Mouse (Mus musculus) embryonic facial prominence, embryonic 14.5 days (tissue): ENCODE results near the gene Tns3. TPM values are rescaled to one million over a fixed set of nuclear protein-coding genes. Genes with fewer than 3 reads are reported as not detected.
A peak's percentile ranks its signal among the peaks of the same experiment; 100 is the strongest.

Source experiments
- ATAC-seq: fragments of 200-750 bp; cut with Nextera tagmentation; 2 replicates; pipeline ENCODE4 v1.8.0; 2017; ENCODE audit warnings: low read depth, moderate number of reproducible peaks, moderate TSS enrichment
- DNase-seq: peaks from one replicate; pipeline ENCODE4 v3.0.0-alpha.2; 2015; ENCODE audit warnings: low spot score
- H3K27ac ChIP-seq: fragments of 300-500 bp; sonication (generic); replicated peaks from 2 replicates; pipeline ENCODE4 v1.5.1; 2014; ENCODE audit warnings: low read depth, mild to moderate bottlenecking, low read length, moderate library complexity
- H3K27me3 ChIP-seq: fragments of 300-500 bp; sonication (generic); replicated peaks from 2 replicates; pipeline ENCODE4 v1.6.1; 2014; ENCODE audit warnings: low read length; ENCODE audit not compliant: control insufficient read depth, insufficient read depth
- H3K36me3 ChIP-seq: fragments of 300-500 bp; sonication (generic); 2 replicates; pipeline ENCODE4 v1.6.1; 2014; ENCODE audit warnings: low read length, mixed read lengths; ENCODE audit not compliant: control insufficient read depth, insufficient read depth
- H3K4me1 ChIP-seq: fragments of 300-500 bp; sonication (generic); 2 replicates; pipeline ENCODE4 v1.6.1; 2014; ENCODE audit warnings: antibody characterized with exemption, low read length; ENCODE audit not compliant: control insufficient read depth, insufficient read depth
- H3K4me2 ChIP-seq: fragments of 300-500 bp; sonication (generic); 2 replicates; pipeline ENCODE4 v1.6.1; 2014; ENCODE audit warnings: low read depth, mild to moderate bottlenecking, low read length, moderate library complexity, mixed read lengths
- H3K4me3 ChIP-seq: fragments of 300-500 bp; sonication (generic); 2 replicates; pipeline ENCODE4 v1.5.1; 2014; ENCODE audit warnings: low read depth, mild to moderate bottlenecking, low read length
- H3K9ac ChIP-seq: fragments of 300-500 bp; sonication (generic); 2 replicates; pipeline ENCODE4 v1.6.1; 2014; ENCODE audit warnings: low read depth, mild to moderate bottlenecking, low read length, moderate library complexity, mixed read lengths
- H3K9me3 ChIP-seq: fragments of 300-500 bp; sonication (generic); 2 replicates; pipeline ENCODE4 v1.6.1; 2016; ENCODE audit warnings: low read length; ENCODE audit not compliant: control insufficient read depth
- WGBS: fragments of 180-500 bp; shearing (Covaris S2); extraction: QIAGEN DNeasy Blood & Tissue Kit; methylation state at CpG from one replicate; pipeline ENCODE4 v1.1.7; 2014; 5-methylcytosine and 5-hydroxymethylcytosine counted together
- polyA plus RNA-seq: library from polyadenylated mRNA; unstranded; fragments of >200 nt; fragmentation: Nextera tagmentation; extraction: Ambion mirVana; gene quantifications from 2 replicates; pipeline ENCODE4 v1.2.1, GENCODE M21; 2014

Gene Tns3
- polyA plus RNA-seq, 1 experiment from 2014 or later = 19.3 TPM

DNA sequence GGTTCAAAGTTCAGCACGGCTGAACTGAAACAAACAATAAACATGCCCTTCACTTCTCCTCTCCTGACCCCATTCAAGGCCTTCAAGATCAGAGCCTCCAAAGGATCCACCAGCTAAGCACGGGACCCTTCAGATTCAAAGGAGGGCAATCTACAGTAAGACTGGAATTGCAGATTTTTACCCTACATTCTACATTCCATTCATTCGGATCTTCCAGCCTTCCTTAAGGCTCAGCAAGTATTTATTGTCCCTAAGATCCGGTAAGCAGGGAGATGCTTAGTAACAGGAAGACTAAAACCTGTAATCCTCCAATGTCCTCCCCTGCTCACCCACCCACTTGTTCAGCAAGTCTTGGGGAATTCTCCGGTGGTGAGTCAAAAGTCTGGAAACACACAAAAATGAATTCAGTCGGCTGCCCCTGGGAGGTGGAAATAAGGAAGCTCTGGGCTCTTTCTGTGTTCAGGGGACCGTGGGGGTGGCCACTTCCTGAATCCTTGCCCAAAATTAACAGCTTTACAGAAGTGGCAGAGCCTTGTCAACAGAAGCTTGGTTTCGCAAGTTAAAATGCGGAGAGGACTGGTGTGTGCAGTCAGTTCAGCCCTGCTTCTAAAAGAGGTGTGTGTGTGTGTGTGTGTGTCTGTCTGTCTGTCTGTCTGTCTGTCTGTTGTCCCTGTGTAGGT is 75.0 kb downstream of the Tns3 start:
- Histone ChIP-seq H3K4me3 (no peak overlapping the region), H3K4me2 (no peak overlapping the region), H3K4me1 (peaks cover 11% of the 10 kb centered on the region; the same call in 1 of the 2 replicates), H3K9me3 (no peaks in the 10 kb centered on the region), H3K27ac (peak overlapping the region; percentile 23; the same call in 1 of the 2 replicates), H3K27me3 (no peaks in the 10 kb centered on the region), H3K36me3 (peaks cover 24% of the 10 kb centered on the region), H3K9ac (no peak overlapping the region)
- DNase-seq = peak; percentile 51
- peak; percentile 20; the same call in 1 of the 2 replicates for ATAC-seq
- whole genome bisulfite sequencing = 55% methylated on average over 9 of the region's 9 CpGs

DNA sequence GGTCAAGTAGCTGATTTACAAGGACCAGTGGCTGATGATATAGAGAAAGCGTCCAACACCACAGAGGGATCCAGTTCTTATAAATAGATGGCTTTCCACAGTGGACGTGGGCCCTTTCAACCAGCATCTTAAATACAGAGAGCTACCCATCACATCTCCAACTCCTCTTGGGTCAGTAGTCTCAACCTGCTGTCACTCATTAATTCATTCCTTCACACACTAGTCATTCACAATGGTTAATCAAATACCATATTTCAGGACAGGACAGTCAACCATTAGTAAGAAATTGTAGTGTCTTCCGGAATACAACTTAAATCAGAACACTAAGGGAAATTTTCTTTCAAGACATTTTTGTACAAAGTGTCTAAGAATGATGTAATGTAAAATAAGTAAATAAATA is 76.4 kb downstream of the Tns3 start:
- no peak overlapping the region for H3K4me3 ChIP-seq
- peaks cover 24% of the 10 kb centered on the region for H3K36me3 ChIP-seq
- no peak for ATAC-seq
- peaks cover 12% of the 10 kb centered on the region; the same call in 1 of the 2 replicates for H3K4me1 ChIP-seq
- no peak overlapping the region for H3K27ac ChIP-seq
- no peak overlapping the region for H3K9ac ChIP-seq
- H3K4me2 ChIP-seq = no peak overlapping the region
- WGBS = 89% methylated on average over 3 of the region's 3 CpGs
- DNase-seq = no peak
- no peaks in the 10 kb centered on the region for H3K27me3 ChIP-seq
- no peaks in the 10 kb centered on the region for H3K9me3 ChIP-seq

DNA sequence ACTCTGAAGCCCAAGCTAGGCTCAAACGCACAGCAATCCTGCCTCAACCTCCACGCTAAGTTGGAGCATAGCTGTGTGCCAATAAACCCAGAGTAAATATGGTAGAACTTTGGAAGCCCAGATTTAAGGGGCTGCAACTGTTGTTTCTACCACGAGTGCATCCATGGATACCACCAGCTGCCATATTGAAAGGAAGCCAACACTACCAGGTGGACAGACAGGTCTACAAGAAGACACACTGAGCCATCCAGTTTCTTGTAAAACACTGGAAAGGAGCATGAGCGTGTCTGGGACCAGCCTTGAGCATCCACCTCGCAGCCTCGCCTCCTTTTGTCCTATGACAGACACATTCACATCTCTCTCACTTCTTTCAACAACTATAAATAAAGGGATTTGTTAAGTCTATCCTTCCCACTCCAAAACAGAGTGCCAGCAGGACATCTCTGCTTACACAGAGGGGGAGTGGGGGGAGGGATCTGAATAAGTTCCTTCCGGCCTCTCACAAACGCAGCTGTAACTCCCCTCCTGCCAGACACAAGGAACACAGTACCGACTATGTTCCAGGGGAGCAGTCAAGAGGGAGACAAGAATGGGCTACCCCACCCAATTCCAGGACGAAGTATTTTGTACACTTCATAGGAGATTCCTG is 77.2 kb downstream of the Tns3 start:
- WGBS = 51% methylated on average over 10 of the region's 10 CpGs
- Histone ChIP-seq H3K4me1 (peaks cover 12% of the 10 kb centered on the region; the same call in 1 of the 2 replicates), H3K36me3 (peaks cover 26% of the 10 kb centered on the region), H3K4me3 (no peak overlapping the region), H3K4me2 (no peak overlapping the region), H3K9me3 (no peaks in the 10 kb centered on the region), H3K27me3 (no peaks in the 10 kb centered on the region), H3K27ac (no peak overlapping the region), H3K9ac (no peak overlapping the region)
- ATAC-seq (no peak), DNase-seq (peak; percentile 44)

DNA sequence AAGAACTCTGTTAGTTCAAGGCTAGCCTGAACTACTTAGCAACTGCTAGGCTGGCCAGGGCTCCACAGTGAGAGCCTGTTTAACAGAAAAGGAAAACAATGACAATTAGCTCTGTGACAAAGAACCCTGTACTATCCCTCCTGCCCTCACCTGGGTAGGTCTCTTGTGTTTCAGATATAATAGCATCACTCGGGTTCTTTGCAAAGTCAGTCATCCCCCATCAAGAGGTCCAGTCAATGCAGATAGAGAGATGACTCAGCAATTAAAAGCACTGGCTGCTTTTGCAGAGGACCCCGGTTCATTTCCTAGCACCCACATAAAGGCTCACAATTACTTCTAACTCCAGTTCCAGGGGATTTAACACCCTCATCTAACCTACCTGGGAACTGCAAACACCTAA is 78.0 kb downstream of the Tns3 start:
- Histone ChIP-seq H3K36me3 (peaks cover 33% of the 10 kb centered on the region), H3K4me2 (no peak overlapping the region), H3K27me3 (no peaks in the 10 kb centered on the region), H3K9ac (no peak overlapping the region), H3K4me1 (peaks cover 12% of the 10 kb centered on the region; the same call in 1 of the 2 replicates), H3K27ac (no peak overlapping the region), H3K9me3 (no peaks in the 10 kb centered on the region), H3K4me3 (no peak overlapping the region)
- ATAC-seq (no peak), DNase-seq (no peak)
- WGBS = 75% methylated on average over 2 of the region's 2 CpGs

DNA sequence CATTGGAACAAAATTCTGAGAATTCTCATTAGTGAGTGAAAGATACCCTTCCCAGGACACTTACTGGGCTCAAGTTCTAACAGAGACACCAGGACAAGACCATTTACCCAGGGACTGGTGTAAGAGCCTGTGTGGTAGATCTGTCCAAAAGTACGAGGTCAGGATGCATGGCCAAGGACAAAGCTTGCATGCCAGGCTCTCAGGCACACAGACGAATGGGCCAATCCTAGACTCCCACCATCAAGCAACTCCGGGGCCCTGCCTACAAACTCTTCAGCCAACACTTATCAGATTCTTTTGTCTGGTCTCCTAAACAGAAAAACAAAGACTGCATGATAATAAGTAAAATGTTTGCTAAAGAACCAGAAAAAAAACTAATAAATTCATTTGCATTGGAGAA is 78.6 kb downstream of the Tns3 start:
- Histone ChIP-seq H3K9me3 (no peaks in the 10 kb centered on the region), H3K27ac (no peak overlapping the region), H3K27me3 (no peaks in the 10 kb centered on the region), H3K9ac (no peak overlapping the region), H3K36me3 (peaks cover 31% of the 10 kb centered on the region), H3K4me2 (no peak overlapping the region), H3K4me3 (no peak overlapping the region), H3K4me1 (peaks cover 16% of the 10 kb centered on the region; the same call in 1 of the 2 replicates)
- DNase-seq = no peak
- WGBS = 81% methylated on average over 3 of the region's 3 CpGs
- no peak for ATAC-seq

DNA sequence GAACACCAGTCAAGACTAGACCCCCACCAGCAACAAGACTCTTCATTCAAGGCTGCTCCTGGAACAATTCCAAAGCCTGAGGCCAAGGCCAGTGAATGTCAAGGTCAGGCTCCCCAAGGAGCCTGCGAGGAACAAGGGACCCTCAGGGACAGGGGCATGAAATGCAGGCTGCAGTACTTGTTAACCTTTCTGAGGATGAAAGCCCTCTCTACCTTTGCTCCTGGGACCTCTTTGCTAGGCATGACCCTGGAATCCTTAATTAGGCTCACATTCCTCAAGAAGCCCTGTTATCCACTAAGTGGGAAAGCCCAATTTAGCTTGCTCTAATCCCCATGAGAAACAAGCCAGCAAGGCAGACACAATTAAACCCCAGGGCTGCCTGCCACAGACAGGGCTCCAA is 79.4 kb downstream of the Tns3 start:
- H3K4me2 ChIP-seq = no peak overlapping the region
- no peak overlapping the region for H3K27ac ChIP-seq
- H3K4me3 ChIP-seq = no peak overlapping the region
- ATAC-seq (no peak), DNase-seq (peak; percentile 47)
- WGBS = 17% methylated on average over 1 of the region's 1 CpGs
- peaks cover 16% of the 10 kb centered on the region; the same call in 1 of the 2 replicates for H3K4me1 ChIP-seq
- H3K27me3 ChIP-seq = no peaks in the 10 kb centered on the region
- H3K9me3 ChIP-seq = no peaks in the 10 kb centered on the region
- H3K36me3 ChIP-seq = peaks cover 27% of the 10 kb centered on the region
- no peak overlapping the region for H3K9ac ChIP-seq

DNA sequence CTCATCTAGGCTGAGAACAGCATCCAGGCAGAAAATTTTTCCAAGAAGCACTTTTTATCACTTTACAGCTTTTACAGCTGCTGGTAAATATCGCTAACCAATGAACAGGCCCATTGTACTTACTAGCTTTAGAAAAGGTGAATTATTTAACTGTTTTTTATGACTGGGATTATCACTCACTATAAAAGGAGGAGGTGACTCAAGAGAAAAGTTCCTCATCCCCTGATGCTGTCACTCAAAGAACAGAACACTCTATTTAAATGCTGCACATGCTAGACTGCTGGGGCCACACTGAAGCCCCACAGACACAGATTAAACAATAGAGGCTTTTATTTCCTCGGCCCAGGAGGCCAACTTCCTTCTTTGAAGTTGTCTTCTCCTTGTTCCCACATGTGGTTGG is 80.0 kb downstream of the Tns3 start:
- H3K4me2 ChIP-seq = no peak overlapping the region
- WGBS = 57% methylated on average over 2 of the region's 2 CpGs
- no peak overlapping the region for H3K4me3 ChIP-seq
- no peak overlapping the region; the same call in 1 of the 2 replicates for H3K27ac ChIP-seq
- no peaks in the 10 kb centered on the region for H3K27me3 ChIP-seq
- H3K9ac ChIP-seq = no peak overlapping the region
- no peaks in the 10 kb centered on the region for H3K9me3 ChIP-seq
- ATAC-seq (no peak), DNase-seq (no peak)
- peaks cover 16% of the 10 kb centered on the region; the same call in 1 of the 2 replicates for H3K4me1 ChIP-seq
- peaks cover 27% of the 10 kb centered on the region for H3K36me3 ChIP-seq

DNA sequence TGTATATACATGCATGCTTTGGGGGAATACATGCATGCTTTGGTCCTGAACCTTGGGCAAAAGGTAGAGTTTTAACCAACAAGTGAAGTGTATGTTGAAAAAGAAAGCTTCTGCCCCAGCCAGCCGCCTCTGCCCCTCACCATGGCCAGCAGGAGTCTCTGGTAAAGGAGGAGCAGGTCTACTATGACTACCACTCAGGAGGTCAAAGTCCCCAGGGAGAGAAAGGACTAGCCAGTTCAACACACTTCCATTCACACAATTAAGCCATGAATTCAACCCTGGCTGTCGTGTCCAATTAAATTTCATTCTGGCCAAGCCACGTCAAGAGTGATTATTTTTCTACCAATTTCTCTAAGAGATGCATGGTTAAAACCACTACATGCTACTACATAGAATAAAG is 81.2 kb downstream of the Tns3 start:
- no peak overlapping the region for H3K4me3 ChIP-seq
- H3K27ac ChIP-seq = no peak overlapping the region
- no peak overlapping the region for H3K9ac ChIP-seq
- no peaks in the 10 kb centered on the region for H3K9me3 ChIP-seq
- H3K4me1 ChIP-seq = peaks cover 16% of the 10 kb centered on the region; the same call in 1 of the 2 replicates
- DNase-seq = no peak
- no peak for ATAC-seq
- H3K36me3 ChIP-seq = peaks cover 22% of the 10 kb centered on the region
- H3K27me3 ChIP-seq = no peaks in the 10 kb centered on the region
- WGBS = 73% methylated on average over 3 of the region's 3 CpGs
- no peak overlapping the region for H3K4me2 ChIP-seq
